Mouse (Mus musculus): ENCODE data around the gene Ang.

- TF ChIP-seq POLR2A (IDR thresholded peaks at IDR 0.05; ENCODE audit: borderline replicate concordance, insufficient read depth, low read length) (no peak), CTCF (IDR thresholded peaks at IDR 0.05; ENCODE audit: borderline replicate concordance, insufficient read depth, low read depth, low read length) (no peak)
Measured at GRCm38 (mm10) chr14:51083805-51084204, 7.1 kb upstream of the Ang start.

Measured in cerebellum, adult 2 months (tissue).